Mouse (Mus musculus): ENCODE data around the gene Tnnt3. TPM values are rescaled to one million over a fixed set of nuclear protein-coding genes. Genes with fewer than 3 reads are reported as not detected.

Gene Tnnt3
- total RNA-seq (2021), result 1 to 10 TPM; 1.1 to 1.3 TPM
- polyA plus RNA-seq (2012; rRNA removed), result 1.8 TPM in 1 of 2 replicates, not detected in the other
- long read RNA-seq, result 0 reads

DNA sequence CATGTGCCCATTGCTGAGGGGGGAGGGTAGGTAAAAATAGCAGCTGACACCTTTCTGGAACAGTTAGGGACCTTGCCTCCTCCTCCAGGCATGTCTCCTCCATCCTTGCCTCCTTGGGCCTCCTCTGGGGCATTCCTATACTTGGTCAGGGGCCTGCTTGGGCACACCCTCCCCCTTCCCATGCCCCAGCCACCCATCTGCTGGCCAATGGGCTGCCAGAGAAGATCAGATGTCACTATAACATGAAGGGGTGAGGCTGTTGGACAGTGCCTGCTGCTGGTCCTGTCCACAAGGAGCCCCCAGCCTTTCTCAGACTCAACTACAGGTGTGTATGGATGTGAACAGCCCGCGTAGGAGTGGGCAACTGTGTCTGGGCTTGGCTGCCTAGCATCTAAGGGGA lies at the start of gene Tnnt3:
TSS of gene Tnnt3 (plus strand) at position 262 of the 400 bp plus-strand sequence.
- no peak within 1 kb of the TSS for H3K4me3 ChIP-seq
- TF ChIP-seq EP300 (IDR thresholded peaks at IDR 0.05; ENCODE audit: insufficient read depth, low read depth, low read length) (no peak), CTCF (IDR thresholded peaks at IDR 0.05) (no peak), POLR2A (IDR thresholded peaks at IDR 0.05; ENCODE audit: insufficient read depth, low read depth, low read length) (no peak)
- peaks cover 3% of the 10 kb centered on the region; the same call in 1 of the 2 replicates for H3K4me1 ChIP-seq (ENCODE audit: control insufficient read depth, insufficient read depth, low read length)
- 87% methylated on average over 2 of the region's 2 CpGs for WGBS
- intact Hi-C loops (cut with DNase I), result loop anchor here (2.0 to 5.0 kb wide), 2 partner anchors 164 to 181 kb away; no protein-coding TSS in a partner anchor
- H3K79me2 ChIP-seq (replicated peaks; ENCODE audit: control insufficient read depth, insufficient read depth, low read length), result no peaks in the 10 kb centered on the region
- no peak for DNase-seq
- no peak within 1 kb of the TSS for H3K27ac ChIP-seq
- no peaks in the 10 kb centered on the region for H3K27me3 ChIP-seq (ENCODE audit: control insufficient read depth, insufficient read depth, low read length)
- no peaks in the 10 kb centered on the region for H3K36me3 ChIP-seq (ENCODE audit: control insufficient read depth, insufficient read depth, low read length)
- no peak within 1 kb of the TSS for H3K9ac ChIP-seq (ENCODE audit: low read depth, low read length)

DNA sequence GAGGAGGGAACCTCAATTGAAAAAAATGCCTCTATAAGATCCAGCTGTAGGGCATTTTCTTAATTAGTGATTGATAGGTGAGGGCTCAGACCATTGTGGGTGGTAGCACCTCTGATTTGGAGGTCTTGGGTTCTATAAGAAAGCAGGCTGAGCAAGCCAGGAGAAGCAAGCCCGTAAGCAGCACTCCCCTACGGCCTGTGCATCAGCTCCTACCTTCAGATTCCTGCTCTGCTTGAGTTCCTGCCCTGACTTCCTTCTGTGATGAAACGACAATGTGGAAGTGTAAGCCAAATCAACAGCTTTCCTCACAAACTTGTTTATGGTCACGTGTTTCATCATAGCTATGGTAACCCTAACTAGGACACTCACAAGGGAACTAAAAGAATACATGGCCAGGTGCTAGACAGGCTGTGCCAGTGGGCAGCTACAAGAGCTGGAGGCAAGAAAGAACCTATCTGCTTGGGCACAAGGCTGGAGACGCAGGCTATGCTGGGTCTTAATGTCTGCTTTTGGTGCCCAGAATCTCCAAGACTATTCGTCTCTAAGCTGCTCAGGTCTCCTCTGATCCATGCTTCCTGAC lies 49.5 kb upstream of the Tnnt3 start:
- no peak for DNase-seq
- Histone ChIP-seq H3K4me3 (no peak overlapping the region), H3K9ac (ENCODE audit: low read depth, low read length) (no peak overlapping the region), H3K27ac (no peak overlapping the region), H3K79me2 (replicated peaks; ENCODE audit: control insufficient read depth, insufficient read depth, low read length) (no peaks in the 10 kb centered on the region), H3K27me3 (ENCODE audit: control insufficient read depth, insufficient read depth, low read length) (no peaks in the 10 kb centered on the region), H3K4me1 (ENCODE audit: control insufficient read depth, insufficient read depth, low read length) (no peaks in the 10 kb centered on the region), H3K36me3 (ENCODE audit: control insufficient read depth, insufficient read depth, low read length) (no peaks in the 10 kb centered on the region)
- intact Hi-C loops (cut with DNase I), result no loop called here
- WGBS, result 68% methylated on average over 6 of the region's 6 CpGs
- TF ChIP-seq POLR2A (IDR thresholded peaks at IDR 0.05; ENCODE audit: insufficient read depth, low read depth, low read length) (no peak), CTCF (IDR thresholded peaks at IDR 0.05) (no peak), EP300 (IDR thresholded peaks at IDR 0.05; ENCODE audit: insufficient read depth, low read depth, low read length) (no peak)

DNA sequence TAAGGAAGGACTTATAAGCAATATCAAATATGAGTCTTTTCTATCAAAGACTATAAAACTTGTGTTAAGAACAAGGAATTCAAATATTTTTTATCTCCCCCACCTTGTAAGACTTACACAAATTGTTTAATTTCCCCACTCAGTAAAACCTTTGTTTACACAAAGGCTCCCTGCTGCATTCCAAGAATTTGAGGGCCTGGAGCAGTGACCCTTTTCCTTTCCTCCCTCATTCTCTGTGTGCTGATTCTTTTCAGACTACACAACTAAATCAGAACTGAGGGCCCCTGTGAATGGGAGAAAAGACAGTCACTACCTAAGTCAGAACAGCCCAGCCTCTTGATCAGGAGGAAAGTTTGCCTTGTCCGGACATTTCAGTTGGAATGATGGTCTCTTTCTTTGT lies 43.9 kb upstream of the Tnnt3 start:
- no peak overlapping the region for H3K4me3 ChIP-seq
- peaks cover 6% of the 10 kb centered on the region for H3K36me3 ChIP-seq (ENCODE audit: control insufficient read depth, insufficient read depth, low read length)
- no peak overlapping the region for H3K9ac ChIP-seq (ENCODE audit: low read depth, low read length)
- no peak for DNase-seq
- intact Hi-C loops (cut with DNase I), result no loop called here
- TF ChIP-seq EP300 (IDR thresholded peaks at IDR 0.05; ENCODE audit: insufficient read depth, low read depth, low read length) (no peak), POLR2A (IDR thresholded peaks at IDR 0.05; ENCODE audit: insufficient read depth, low read depth, low read length) (no peak), CTCF (IDR thresholded peaks at IDR 0.05) (no peak)
- peaks cover 16% of the 10 kb centered on the region for H3K4me1 ChIP-seq (ENCODE audit: control insufficient read depth, insufficient read depth, low read length)
- no peak overlapping the region for H3K27ac ChIP-seq
- H3K79me2 ChIP-seq (replicated peaks; ENCODE audit: control insufficient read depth, insufficient read depth, low read length), result no peaks in the 10 kb centered on the region
- no peaks in the 10 kb centered on the region for H3K27me3 ChIP-seq (ENCODE audit: control insufficient read depth, insufficient read depth, low read length)
- WGBS, result 81% methylated on average over 1 of the region's 1 CpGs

DNA sequence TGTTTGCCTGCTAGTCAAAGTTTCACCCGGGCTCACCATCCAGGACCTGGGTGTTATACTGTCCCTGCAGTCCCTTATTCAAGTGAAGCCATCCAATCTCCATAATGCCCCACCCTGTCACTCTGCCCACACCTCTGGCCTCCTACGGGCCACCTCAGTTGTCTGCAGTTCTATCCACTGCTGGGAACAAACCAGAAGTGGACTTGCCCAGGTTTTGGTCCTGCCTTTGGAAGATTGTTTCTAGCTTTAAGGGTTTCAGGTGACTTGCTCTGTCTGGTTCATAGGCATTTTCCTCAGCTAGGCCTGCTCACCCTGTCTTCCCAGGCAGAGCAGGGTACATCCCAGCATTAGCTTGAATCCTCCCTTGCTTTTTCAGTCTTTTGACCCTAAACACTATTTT lies 43.4 kb upstream of the Tnnt3 start:
- no peak overlapping the region for H3K4me3 ChIP-seq
- peaks cover 6% of the 10 kb centered on the region for H3K36me3 ChIP-seq (ENCODE audit: control insufficient read depth, insufficient read depth, low read length)
- peak in 1 of 2 experiments; percentile 13 for DNase-seq
- intact Hi-C loops (cut with DNase I), result no loop called here
- no peaks in the 10 kb centered on the region for H3K79me2 ChIP-seq (replicated peaks; ENCODE audit: control insufficient read depth, insufficient read depth, low read length)
- H3K4me1 ChIP-seq (ENCODE audit: control insufficient read depth, insufficient read depth, low read length), result peaks cover 18% of the 10 kb centered on the region
- TF ChIP-seq POLR2A (IDR thresholded peaks at IDR 0.05; ENCODE audit: insufficient read depth, low read depth, low read length) (no peak), EP300 (IDR thresholded peaks at IDR 0.05; ENCODE audit: insufficient read depth, low read depth, low read length) (no peak), CTCF (IDR thresholded peaks at IDR 0.05) (no peak)
- no peaks in the 10 kb centered on the region for H3K27me3 ChIP-seq (ENCODE audit: control insufficient read depth, insufficient read depth, low read length)
- H3K9ac ChIP-seq (ENCODE audit: low read depth, low read length), result no peak overlapping the region
- no peak overlapping the region for H3K27ac ChIP-seq
- 79% methylated on average over 2 of the region's 2 CpGs for WGBS

DNA sequence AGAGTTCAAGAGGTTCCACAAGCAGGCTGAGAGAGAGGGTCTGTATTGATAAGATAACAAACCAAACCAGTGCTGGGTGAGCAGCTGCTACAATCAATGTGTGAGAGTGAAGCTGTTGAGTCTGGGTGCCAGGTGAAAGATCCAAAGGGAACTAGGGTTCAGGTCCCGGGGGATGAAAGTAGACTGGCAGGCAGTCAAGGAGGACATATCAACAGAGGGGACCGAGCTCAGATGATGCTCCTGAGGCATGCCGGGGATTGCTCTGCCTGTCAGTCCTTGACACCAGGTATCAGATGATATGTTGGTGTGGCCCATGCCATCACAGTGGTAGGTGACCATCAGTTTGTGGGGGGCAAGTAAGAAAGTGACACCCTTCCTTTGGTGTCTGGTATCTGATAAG lies 41.8 kb upstream of the Tnnt3 start:
- H3K4me3 ChIP-seq, result no peak overlapping the region
- peak overlapping the region; percentile 26 for H3K27ac ChIP-seq
- WGBS, result 51% methylated on average over 3 of the region's 3 CpGs
- no peak overlapping the region for H3K9ac ChIP-seq (ENCODE audit: low read depth, low read length)
- peaks cover 6% of the 10 kb centered on the region for H3K36me3 ChIP-seq (ENCODE audit: control insufficient read depth, insufficient read depth, low read length)
- TF ChIP-seq EP300 (IDR thresholded peaks at IDR 0.05; ENCODE audit: insufficient read depth, low read depth, low read length) (no peak), CTCF (IDR thresholded peaks at IDR 0.05) (no peak), POLR2A (IDR thresholded peaks at IDR 0.05; ENCODE audit: insufficient read depth, low read depth, low read length) (no peak)
- no peaks in the 10 kb centered on the region for H3K27me3 ChIP-seq (ENCODE audit: control insufficient read depth, insufficient read depth, low read length)
- H3K79me2 ChIP-seq (replicated peaks; ENCODE audit: control insufficient read depth, insufficient read depth, low read length), result no peaks in the 10 kb centered on the region
- H3K4me1 ChIP-seq (ENCODE audit: control insufficient read depth, insufficient read depth, low read length), result peaks cover 18% of the 10 kb centered on the region
- peak; percentile 12 to 29 for DNase-seq
- intact Hi-C loops (cut with DNase I), result no loop called here

DNA sequence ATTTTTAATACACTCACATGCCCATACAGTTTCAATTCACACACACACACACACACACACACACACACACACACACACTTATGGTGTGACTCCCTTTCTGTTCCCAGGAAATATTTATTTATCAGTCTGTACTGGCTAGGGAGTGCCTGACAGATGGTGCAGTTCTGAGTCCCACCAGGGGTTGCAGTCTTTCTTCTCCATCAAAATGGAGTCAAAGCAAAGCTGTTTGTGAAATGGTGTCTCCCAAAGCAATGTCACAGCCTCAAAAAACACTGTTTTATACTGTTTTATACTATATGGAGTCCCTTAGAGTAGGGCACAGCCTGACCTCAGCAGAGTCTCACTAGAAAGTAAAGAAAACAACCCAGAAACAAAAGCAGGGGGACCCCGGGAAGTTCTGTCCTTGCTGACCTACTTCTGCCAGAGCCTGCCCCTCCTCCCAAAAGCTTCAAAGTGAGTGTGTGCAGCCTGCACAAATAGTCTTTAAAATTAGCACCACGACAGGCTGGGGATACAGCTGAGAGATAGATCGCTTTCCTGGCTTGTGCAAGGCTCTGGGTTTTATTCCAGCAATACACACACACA lies 41.3 kb upstream of the Tnnt3 start:
- Histone ChIP-seq H3K27ac (peak overlapping the region; percentile 71), H3K36me3 (ENCODE audit: control insufficient read depth, insufficient read depth, low read length) (peaks cover 6% of the 10 kb centered on the region), H3K27me3 (ENCODE audit: control insufficient read depth, insufficient read depth, low read length) (no peaks in the 10 kb centered on the region), H3K9ac (ENCODE audit: low read depth, low read length) (0 out of 2 replicates have a peak overlapping the region, but pooled peaks have one; percentile 12), H3K79me2 (replicated peaks; ENCODE audit: control insufficient read depth, insufficient read depth, low read length) (no peaks in the 10 kb centered on the region), H3K4me1 (ENCODE audit: control insufficient read depth, insufficient read depth, low read length) (peaks cover 18% of the 10 kb centered on the region), H3K4me3 (no peak overlapping the region)
- intact Hi-C loops (cut with DNase I), result no loop called here
- 13% methylated on average over 3 of the region's 3 CpGs for WGBS
- DNase-seq, result peak in 1 of 2 experiments; percentile 48
- TF ChIP-seq POLR2A (IDR thresholded peaks at IDR 0.05; ENCODE audit: insufficient read depth, low read depth, low read length) (no peak), EP300 (IDR thresholded peaks at IDR 0.05; ENCODE audit: insufficient read depth, low read depth, low read length) (no peak), CTCF (IDR thresholded peaks at IDR 0.05) (peak; percentile 41)
